Mouse (Mus musculus): ENCODE results near the gene Uxs1.

Gene Uxs1

GRCm38 (mm10) chr1:43827763-43828194 lies at the start of gene Uxs1:
Gene Uxs1 (minus strand): TSS chr1:43827800.
- DNase-seq (ENCODE audit: low spot score in 2 of 2): peak; percentile 96 to 97

- no peak for DNase-seq (ENCODE audit: low spot score in 2 of 2)
Measured at GRCm38 (mm10) chr1:43877233-43877632, 49.6 kb upstream of the Uxs1 start.

- DNase-seq (ENCODE audit: low spot score in 2 of 2): no peak
Measured at GRCm38 (mm10) chr1:43871116-43871515, 43.5 kb upstream of the Uxs1 start.

DNA sequence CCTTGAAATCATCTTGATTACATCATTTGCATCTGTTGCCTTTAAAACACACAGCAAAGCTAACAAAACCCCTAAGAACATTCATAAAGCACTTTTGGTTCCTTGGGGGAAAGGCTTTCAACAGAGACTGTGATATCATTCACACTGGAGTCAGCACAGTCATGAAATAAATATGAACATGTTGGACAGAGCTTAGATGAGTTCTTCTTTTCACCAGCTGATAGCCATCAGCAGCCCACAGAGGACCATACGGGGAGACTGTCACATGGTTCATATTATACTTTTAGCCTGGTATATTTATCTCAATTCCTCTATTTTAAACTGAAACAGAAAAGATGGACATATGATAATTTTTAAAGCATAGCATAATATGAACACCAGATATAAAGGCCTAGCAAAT lies 40.9 kb upstream of the Uxs1 start:
- no peak for DNase-seq (ENCODE audit: low spot score in 2 of 2)

DNA sequence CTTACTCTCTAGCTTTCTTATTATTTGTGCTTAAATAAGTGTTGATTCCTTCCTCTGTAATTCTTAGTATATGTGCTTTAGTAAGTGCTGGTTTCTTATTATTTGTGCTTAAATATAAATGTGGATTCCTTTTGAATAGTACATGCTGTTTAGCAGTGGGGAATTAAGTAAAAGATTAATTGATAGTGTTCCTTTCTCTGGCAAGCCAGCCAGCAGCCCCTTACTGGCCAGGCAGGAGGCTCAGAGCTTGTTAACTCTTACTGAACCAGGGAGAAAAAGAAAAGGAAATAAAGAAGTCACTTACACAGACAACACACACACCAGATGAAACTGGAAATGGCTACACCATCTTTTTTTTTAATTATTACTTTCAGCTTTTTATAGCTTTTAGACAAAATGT lies 37.2 kb upstream of the Uxs1 start:
- no peak for DNase-seq (ENCODE audit: low spot score in 2 of 2)

GRCm38 (mm10) chr1:43862614-43863013 lies 35.0 kb upstream of the Uxs1 start:
- no peak for DNase-seq (ENCODE audit: low spot score in 2 of 2)

DNA sequence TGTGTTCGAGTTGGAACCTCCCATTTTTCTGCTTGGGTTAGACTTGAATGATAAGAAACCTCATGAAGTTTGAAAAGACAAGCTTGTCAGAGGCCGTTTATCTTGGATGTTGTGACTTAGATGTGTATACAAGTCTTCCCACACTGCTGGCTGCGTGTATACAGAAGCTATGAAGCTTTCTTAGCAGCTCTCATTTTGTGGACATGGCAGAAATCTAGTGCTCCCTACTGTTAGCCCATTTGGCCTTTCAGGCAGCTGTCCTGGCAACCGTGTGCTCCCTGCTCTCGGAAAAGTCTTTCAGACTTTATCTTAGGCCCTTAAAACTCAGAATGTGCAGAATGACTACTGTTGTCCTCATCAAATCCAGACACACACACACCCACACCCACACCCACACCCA lies 31.4 kb upstream of the Uxs1 start:
- no peak for DNase-seq (ENCODE audit: low spot score in 2 of 2)

DNA sequence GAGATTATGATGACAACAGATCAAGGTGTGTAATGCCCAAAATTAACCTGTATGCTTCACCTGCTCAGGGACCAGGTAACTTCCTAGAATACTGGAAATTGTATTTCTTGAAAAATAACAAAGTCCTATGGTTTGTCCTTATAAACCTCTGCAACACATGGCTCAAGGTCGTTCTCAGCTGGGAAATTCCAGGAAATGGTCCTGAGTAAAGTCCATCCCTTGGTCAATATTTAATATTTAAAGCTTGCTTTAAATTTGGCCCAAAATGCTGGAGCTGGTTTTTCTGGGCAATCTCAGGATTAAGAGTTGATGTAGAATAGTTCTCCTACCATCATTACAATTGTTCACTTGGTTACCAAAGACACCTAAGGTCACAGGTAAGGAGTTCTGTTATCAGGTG lies 30.1 kb upstream of the Uxs1 start:
- no peak for DNase-seq (ENCODE audit: low spot score in 2 of 2)

DNA sequence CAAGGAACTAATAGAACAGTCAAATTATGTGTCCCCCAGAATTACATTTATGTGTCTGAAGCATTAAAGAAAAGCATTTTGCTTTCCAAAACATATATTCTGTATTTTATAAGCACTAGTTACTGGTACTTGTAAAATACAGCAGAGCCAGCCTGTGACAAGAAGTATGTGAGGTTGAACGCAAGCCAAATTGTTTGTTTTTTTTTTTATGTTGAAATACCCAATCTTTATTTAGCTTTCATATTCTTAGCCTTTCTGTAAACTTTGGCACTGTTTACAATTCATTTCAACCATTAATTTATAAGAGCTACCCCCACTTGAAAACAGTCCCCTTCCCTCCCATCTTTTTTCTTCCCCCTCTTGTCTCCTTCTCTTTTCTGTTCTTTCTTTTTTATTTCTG lies 28.0 kb upstream of the Uxs1 start:
- DNase-seq (ENCODE audit: low spot score in 2 of 2): no peak

- DNase-seq (ENCODE audit: low spot score in 2 of 2): peak in 1 of 2 experiments; percentile 6
Measured at GRCm38 (mm10) chr1:43843398-43843797, 15.8 kb upstream of the Uxs1 start.

GRCm38 (mm10) chr1:43837236-43837635 lies 9.6 kb upstream of the Uxs1 start:
- no peak for DNase-seq (ENCODE audit: low spot score in 2 of 2)

GRCm38 (mm10) chr1:43830096-43830495 lies 2.5 kb upstream of the Uxs1 start:
- DNase-seq (ENCODE audit: low spot score in 2 of 2): no peak

GRCm38 (mm10) chr1:43827002-43827762 lies 418 bp downstream of the Uxs1 start:
- peak; percentile 9 to 16 for DNase-seq (ENCODE audit: low spot score in 2 of 2)

- no peak for DNase-seq (ENCODE audit: low spot score in 2 of 2)
Measured at GRCm38 (mm10) chr1:43826628-43827001, 985 bp downstream of the Uxs1 start.

DNA sequence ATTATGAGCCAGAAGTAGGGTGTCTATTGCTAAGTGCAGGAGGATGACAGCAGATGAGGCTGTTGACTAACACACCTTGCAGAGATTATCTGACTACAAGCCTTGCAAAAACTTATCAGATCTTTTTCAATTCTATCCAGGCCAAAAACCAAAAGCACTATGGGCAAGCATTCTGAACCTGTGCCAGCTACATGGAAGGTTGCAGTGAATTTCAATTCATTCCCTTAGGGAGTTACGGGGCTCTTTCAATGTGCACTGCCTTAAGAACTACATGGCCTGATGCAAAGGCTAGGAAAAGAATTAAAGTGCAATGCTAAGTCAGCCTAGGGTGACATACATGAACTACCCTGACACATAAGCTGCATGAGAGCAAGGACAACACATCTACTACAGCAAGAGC lies 4.2 kb downstream of the Uxs1 start:
- DNase-seq (ENCODE audit: low spot score in 2 of 2): no peak

- DNase-seq (ENCODE audit: low spot score in 2 of 2): no peak
Measured at GRCm38 (mm10) chr1:43822586-43822985, 5.0 kb downstream of the Uxs1 start.

GRCm38 (mm10) chr1:43821804-43822203 lies 5.8 kb downstream of the Uxs1 start:
- no peak for DNase-seq (ENCODE audit: low spot score in 2 of 2)

DNA sequence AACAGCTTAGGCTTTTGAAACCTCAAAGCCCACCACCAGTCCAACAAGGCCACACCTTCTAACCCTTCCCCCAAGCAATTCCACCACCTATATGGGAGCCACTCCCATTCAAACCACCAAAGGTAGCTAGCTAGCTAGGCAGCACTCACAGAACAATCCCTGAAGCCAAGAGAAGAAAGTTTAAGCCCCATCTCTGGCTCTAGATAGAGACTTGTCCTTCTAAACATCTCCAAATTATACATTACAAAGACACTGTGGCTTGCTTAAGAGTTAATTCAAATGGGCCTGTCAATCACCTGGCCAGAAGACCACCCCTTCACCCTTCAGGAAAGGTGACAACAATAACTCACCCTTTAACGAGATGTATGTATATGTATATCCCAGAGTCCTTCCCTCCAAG lies 7.0 kb downstream of the Uxs1 start:
- no peak for DNase-seq (ENCODE audit: low spot score in 2 of 2)

- DNase-seq (ENCODE audit: low spot score in 2 of 2): no peak
Measured at GRCm38 (mm10) chr1:43819091-43819490, 8.5 kb downstream of the Uxs1 start.

DNA sequence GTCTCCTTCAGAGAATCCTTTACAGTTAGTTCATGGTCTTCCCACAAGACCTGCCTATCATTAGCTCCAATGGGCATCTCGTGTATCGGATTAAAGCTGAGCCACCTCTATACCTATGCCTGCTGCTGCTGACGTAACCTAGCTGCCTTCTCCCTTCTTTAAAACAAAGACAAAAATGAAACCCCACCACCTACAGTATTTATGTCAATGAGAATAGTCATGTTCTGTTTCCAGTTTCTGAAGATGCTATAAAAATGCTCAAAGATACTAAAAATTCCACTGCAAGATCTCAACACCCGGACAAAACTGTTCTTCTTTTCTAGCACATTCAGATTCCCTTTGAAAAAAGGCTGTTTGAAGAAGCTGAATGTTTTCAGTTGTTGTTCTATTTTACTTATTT lies 9.2 kb downstream of the Uxs1 start:
- DNase-seq (ENCODE audit: low spot score in 2 of 2): no peak

GRCm38 (mm10) chr1:43811764-43812163 lies 15.8 kb downstream of the Uxs1 start:
- no peak for DNase-seq (ENCODE audit: low spot score in 2 of 2)

- DNase-seq (ENCODE audit: low spot score in 2 of 2): no peak
Measured at GRCm38 (mm10) chr1:43811055-43811454, 16.5 kb downstream of the Uxs1 start.

- DNase-seq (ENCODE audit: low spot score in 2 of 2): no peak
Measured at GRCm38 (mm10) chr1:43809351-43809750, 18.2 kb downstream of the Uxs1 start.

GRCm38 (mm10) chr1:43803906-43804474 lies 23.6 kb downstream of the Uxs1 start:
- no peak for DNase-seq (ENCODE audit: low spot score in 2 of 2)

All from natural killer cell, adult 2 months (primary cell).